ENCODE assay signal across 11 mouse cellular contexts in genomic region chr4:47237220-47237619, GRCm38 (mm10). TPM values are rescaled to one million over a fixed set of nuclear protein-coding genes. Genes with fewer than 3 reads are reported as not detected.
A peak's percentile ranks its signal among the peaks of the same experiment; 100 is the strongest.
DNase-seq lines count a peak whose midpoint lies in the region; ATAC-seq and TF ChIP-seq lines count a peak whose summit lies in the region.
"Had no signal": no experiment of that assay in that cellular context is flagged by ENCODE, and none has a peak within 500 bp of the region (broad histone marks: within the 10 kb centered on the region; RNA-seq: fewer than 3 reads in every experiment).

No protein-coding gene starts in this region.

- no peaks in the 10 kb centered on the region for H3K27me3 ChIP-seq in heart, adult 2 months (ENCODE audit: control insufficient read depth, insufficient read depth, low read length)
- peaks cover 35% of the 10 kb centered on the region for H3K27me3 ChIP-seq in heart, embryonic 10.5 days (ENCODE audit: insufficient read depth, poor library complexity, severe bottlenecking)
- H3K27me3 ChIP-seq: forebrain, embryonic 13.5 days had no signal

- intact Hi-C loops in heart, adult 2 months (cut with DNase I), result loop anchor here (5.0 kb wide), 1 partner anchor 60 kb away; no protein-coding TSS in a partner anchor
- intact Hi-C loops in gastrocnemius, adult 2 months (cut with DNase I), result loop anchor here (5.0 kb wide), 1 partner anchor 105 kb away; no protein-coding TSS in a partner anchor

- no peak overlapping the region for H3K9ac ChIP-seq in heart, adult 2 months (ENCODE audit: low read depth, low read length)
- H3K9ac ChIP-seq: forebrain, embryonic 13.5 days; lung, embryonic 14.5 days had no signal

- no peak for ATAC-seq in megakaryocyte progenitor cell, adult 5-6 weeks (replicated peaks; ENCODE audit: poor library complexity)
- ATAC-seq: forebrain, embryonic 13.5 days had no signal

- peaks cover 2% of the 10 kb centered on the region; the same call in 1 of the 2 replicates for H3K36me3 ChIP-seq in heart, adult 2 months (ENCODE audit: control insufficient read depth, insufficient read depth, low read length)
- H3K36me3 ChIP-seq in heart, embryonic 10.5 days, result no peaks in the 10 kb centered on the region

- H3K27ac ChIP-seq in heart, adult 2 months, result peak overlapping the region; percentile 53
- H3K27ac ChIP-seq in heart, embryonic 10.5 days, result no peak overlapping the region; the same call in 1 of the 2 replicates
- peak overlapping the region; percentile 56 for H3K27ac ChIP-seq in gastrocnemius, adult 2 months
- H3K27ac ChIP-seq: forebrain, embryonic 13.5 days had no signal

- no peaks in the 10 kb centered on the region for H3K79me2 ChIP-seq in heart, adult 2 months (replicated peaks; ENCODE audit: control insufficient read depth, insufficient read depth, low read length)

- TF ChIP-seq CTCF in heart, adult 2 months (IDR thresholded peaks at IDR 0.05), result no peak
- no peak for TF ChIP-seq CTCF in gastrocnemius, adult 2 months (IDR thresholded peaks at IDR 0.05)

- no peaks in the 10 kb centered on the region for H3K9me3 ChIP-seq in heart, embryonic 10.5 days
- H3K9me3 ChIP-seq: forebrain, embryonic 13.5 days had no signal

- 49% methylated on average over 15 of the region's 15 CpGs for WGBS in heart, adult 2 months
- WGBS in heart, embryonic 10.5 days, result 52% methylated on average over 15 of the region's 15 CpGs

- TF ChIP-seq EP300 in heart, adult 2 months (IDR thresholded peaks at IDR 0.05; ENCODE audit: insufficient read depth, low read depth, low read length), result 0 out of 2 replicates have a peak, but pooled peaks have one; percentile 41

- DNase-seq in heart, adult 2 months, result peak; percentile 83 to 87
- DNase-seq in heart, embryonic 10.5 days (ENCODE audit: low spot score), result no peak
- DNase-seq in ES-CJ7 (ENCODE audit: low read depth, low spot score), result peak; percentile 6
- DNase-seq in gastrocnemius, adult 2 months, result peak; percentile 83
- DNase-seq in kidney, adult 9 months, result peak; percentile 42
- DNase-seq in Muller cell, postnatal 12 days (ENCODE audit: inconsistent ontology term), result no peak
- no peak for DNase-seq in frontal cortex, postnatal 36 days (ENCODE audit: low spot score in 2 of 2)
- DNase-seq: lung, embryonic 14.5 days had no signal

- H3K4me3 ChIP-seq in heart, adult 2 months, result no peak overlapping the region
- no peak overlapping the region for H3K4me3 ChIP-seq in heart, embryonic 10.5 days
- peak overlapping the region; percentile 46 for H3K4me3 ChIP-seq in gastrocnemius, adult 2 months
- H3K4me3 ChIP-seq: forebrain, embryonic 13.5 days; myocyte had no signal

- peaks cover 26% of the 10 kb centered on the region for H3K4me1 ChIP-seq in heart, adult 2 months (ENCODE audit: control insufficient read depth, insufficient read depth, low read length)
- H3K4me1 ChIP-seq in heart, embryonic 10.5 days, result peaks cover 6% of the 10 kb centered on the region

- TF ChIP-seq POLR2A in heart, adult 2 months (IDR thresholded peaks at IDR 0.05; ENCODE audit: insufficient read depth, low read depth, low read length), result no peak

RNA-seq across cellular contexts. Expression of gene Col15a1, which starts 29.3 kb away (rescaled TPM):
- total RNA-seq in heart, adult 2 months (2021), result 10 to 100 TPM; 36.9 to 86.4 TPM
- 97.6 and 161 TPM in 2 replicates for polyA plus RNA-seq in heart, adult 2 months (2012; rRNA removed)
- 1.1 and 1.5 TPM in 2 replicates for polyA plus RNA-seq in heart, embryonic 10.5 days (2016; fragmentation: Nextera tagmentation; extraction: Ambion mirVana)
- total RNA-seq in gastrocnemius, adult 2 months (2021), result 10 to 100 TPM; 19.5 to 37.8 TPM
- total RNA-seq in megakaryocyte progenitor cell, adult 5-6 weeks (2015), result not detected in 2 replicates
- 0.17 TPM in 2 replicates for total RNA-seq in megakaryocyte progenitor cell, adult 5-6 weeks (2017)

Comparison
In these comparisons a context has a peak if more than half of its experiments do, and no peak if none do; other contexts are left out.
1. DNase-seq: peak in heart, adult 2 months (2 of 2), ES-CJ7 (single experiment), gastrocnemius, adult 2 months (single experiment) and kidney, adult 9 months (single experiment); none in heart, embryonic 10.5 days (single experiment), Muller cell, postnatal 12 days (single experiment) and frontal cortex, postnatal 36 days (0 of 2).
2. RNA of gene Col15a1, which starts 29.3 kb away (total RNA-seq): 36.9 to 86.4 TPM in heart, adult 2 months and 19.5 to 37.8 TPM in gastrocnemius, adult 2 months; 0.17 TPM in megakaryocyte progenitor cell, adult 5-6 weeks; every median in the first group is over 10 times any median in the second.